Mouse (Mus musculus) large intestine, adult 2 months (tissue): ENCODE data around the gene Cftr. TPM values are rescaled to one million over a fixed set of nuclear protein-coding genes. Genes with fewer than 3 reads are reported as not detected.

ENCODE experiments used
- DNase-seq: peaks from one replicate; pipeline ENCODE4 v3.0.0-alpha.2; 2012; ENCODE audit warnings: low read depth, low spot score
- WGBS: fragments of 180-500 bp; shearing (Covaris S2); methylation state at CpG from one replicate; pipeline ENCODE4 v1.1.7; 2018; 5-methylcytosine and 5-hydroxymethylcytosine counted together
- polyA plus RNA-seq: library from polyadenylated mRNA; depleted of rRNA; stranded (reverse); fragments of >200 nt; gene quantifications from 2 replicates; pipeline ENCODE4 v1.2.3, GENCODE M21; 2012; rRNA removed

Cftr gene
- 7.3 and 11.9 TPM in 2 replicates for polyA plus RNA-seq

- DNase-seq = no peak
Measured at GRCm38 (mm10) chr6:18170311-18170922, at the start of gene Cftr. Cftr (plus strand) TSS chr6:18170687.

GRCm38 (mm10) chr6:18127206-18127983 is 43.1 kb upstream of the Cftr start:
- DNase-seq = no peak
- 81% methylated on average over 2 of the region's 2 CpGs for WGBS

More at GRCm38 (mm10) chr6:18170311-18170922, at the start of gene Cftr:
- under 1% methylated on average over 43 of the region's 45 CpGs for WGBS

- WGBS = 78% methylated on average over 4 of the region's 4 CpGs
Measured at GRCm38 (mm10) chr6:18128059-18128458, 42.4 kb upstream of the Cftr start.

GRCm38 (mm10) chr6:18135246-18135645 is 35.2 kb upstream of the Cftr start:
- WGBS = 15% methylated on average over 1 of the region's 1 CpGs
- peak; percentile 2 for DNase-seq

More at GRCm38 (mm10) chr6:18128059-18128458, 42.4 kb upstream of the Cftr start:
- no peak for DNase-seq

GRCm38 (mm10) chr6:18153031-18153430 is 17.5 kb upstream of the Cftr start:
- DNase-seq = no peak
- 43% methylated on average over 4 of the region's 4 CpGs for WGBS

- 42% methylated on average over 1 of the region's 1 CpGs for WGBS
Measured at GRCm38 (mm10) chr6:18169618-18170017, 869 bp upstream of the Cftr start.

GRCm38 (mm10) chr6:18171614-18172013 is 1.1 kb downstream of the Cftr start:
- no peak for DNase-seq
- WGBS = 18% methylated on average over 8 of the region's 8 CpGs

More at GRCm38 (mm10) chr6:18169618-18170017, 869 bp upstream of the Cftr start:
- DNase-seq = no peak

- no peak for DNase-seq
- WGBS = 33% methylated on average over 2 of the region's 2 CpGs
Measured at GRCm38 (mm10) chr6:18177509-18177908, 7.0 kb downstream of the Cftr start.

GRCm38 (mm10) chr6:18180665-18181064 is 10.2 kb downstream of the Cftr start:
- WGBS = 41% methylated on average over 3 of the region's 3 CpGs
- no peak for DNase-seq

- no peak for DNase-seq
Measured at GRCm38 (mm10) chr6:18182903-18183302, 12.4 kb downstream of the Cftr start.

- DNase-seq = no peak
- 51% methylated on average over 1 of the region's 1 CpGs for WGBS
Measured at GRCm38 (mm10) chr6:18220691-18221090, 50.2 kb downstream of the Cftr start.

GRCm38 (mm10) chr6:18223206-18223605 is 52.7 kb downstream of the Cftr start:
- DNase-seq = no peak
- 83% methylated on average over 4 of the region's 4 CpGs for WGBS

- 50% methylated on average over 3 of the region's 3 CpGs for WGBS
- DNase-seq = no peak
Measured at GRCm38 (mm10) chr6:18225157-18225556, 54.7 kb downstream of the Cftr start.

GRCm38 (mm10) chr6:18246495-18246894 is 76.0 kb downstream of the Cftr start:
- 51% methylated on average over 1 of the region's 1 CpGs for WGBS
- DNase-seq = no peak

- WGBS = 17% methylated on average over 2 of the region's 2 CpGs
- no peak for DNase-seq
Measured at GRCm38 (mm10) chr6:18247891-18248463, 77.5 kb downstream of the Cftr start.

GRCm38 (mm10) chr6:18248464-18248863 is 78.0 kb downstream of the Cftr start:
- DNase-seq = peak; percentile 73
- 13% methylated on average over 4 of the region's 4 CpGs for WGBS

GRCm38 (mm10) chr6:18254586-18254985 is 84.1 kb downstream of the Cftr start:
- 34% methylated on average over 5 of the region's 5 CpGs for WGBS
- no peak for DNase-seq

- no peak for DNase-seq
- 17% methylated on average over 1 of the region's 1 CpGs for WGBS
Measured at GRCm38 (mm10) chr6:18270983-18271382, 100.5 kb downstream of the Cftr start.

GRCm38 (mm10) chr6:18300781-18301180 is 130.3 kb downstream of the Cftr start:
- DNase-seq = no peak
- 58% methylated on average over 2 of the region's 2 CpGs for WGBS

- DNase-seq = no peak
- WGBS = 74% methylated on average over 5 of the region's 5 CpGs
Measured at GRCm38 (mm10) chr6:18302105-18302504, 131.6 kb downstream of the Cftr start.

- WGBS = 32% methylated on average over 3 of the region's 3 CpGs
- DNase-seq = no peak
Measured at GRCm38 (mm10) chr6:18303228-18303627, 132.7 kb downstream of the Cftr start.
